Mouse (Mus musculus) kidney, adult 2 months (tissue): ENCODE measurements around the gene Pml. TPM values are rescaled to one million over a fixed set of nuclear protein-coding genes. Genes with fewer than 3 reads are reported as not detected.

Experiments
- DNase-seq: peaks from one replicate; pipeline ENCODE4 v3.0.0; 2021
- H3K27ac ChIP-seq: fragments of 200-500 bp; 2 replicates; pipeline ENCODE4 v1.5.1; 2012; ENCODE audit warnings: low read depth, low read length, control low read depth, inconsistent platforms; ENCODE audit not compliant: insufficient read depth
- H3K27me3 ChIP-seq: fragments of 200-500 bp; replicated peaks from 2 replicates; pipeline ENCODE4 v1.6.1; 2012; ENCODE audit warnings: mild to moderate bottlenecking, moderate library complexity, low read length, inconsistent platforms; ENCODE audit not compliant: control insufficient read depth, insufficient read depth
- H3K36me3 ChIP-seq: fragments of 200-500 bp; 2 replicates; pipeline ENCODE4 v1.6.1; 2012; ENCODE audit warnings: mild to moderate bottlenecking, moderate library complexity, low read length, inconsistent platforms; ENCODE audit not compliant: control insufficient read depth, insufficient read depth
- H3K4me1 ChIP-seq: fragments of 200-500 bp; 2 replicates; pipeline ENCODE4 v1.6.1; 2011; ENCODE audit warnings: low read length; ENCODE audit not compliant: control insufficient read depth, insufficient read depth
- H3K4me3 ChIP-seq: fragments of 200-500 bp; 2 replicates; pipeline ENCODE4 v1.5.1; 2011; ENCODE audit warnings: mild to moderate bottlenecking, low read depth, low read length, control low read depth; ENCODE audit not compliant: insufficient read depth
- CTCF ChIP-seq: fragments of 200-500 bp; conservative IDR thresholded peaks from 2 replicates; pipeline ENCODE4 v1.5.1; 2011; ENCODE audit warnings: low read depth, mild to moderate bottlenecking, control low read depth, low read length, moderate library complexity, mixed read lengths; ENCODE audit not compliant: insufficient read depth, insufficient read length
- POLR2A ChIP-seq: fragments of 200-500 bp; IDR thresholded peaks from one replicate; pipeline ENCODE4 v1.6.1; 2011; ENCODE audit warnings: low read depth, low read length, control low read depth
- WGBS: fragments of 180-500 bp; shearing (Covaris S2); methylation state at CpG from one replicate; pipeline ENCODE4 v1.1.7; 2018; 5-methylcytosine and 5-hydroxymethylcytosine counted together
- polyA plus RNA-seq: library from polyadenylated mRNA; depleted of rRNA; stranded (reverse); fragments of >200 nt; gene quantifications from 2 replicates; pipeline ENCODE4 v1.2.3, GENCODE M21; 2012

Pml gene
- polyA plus RNA-seq, 1 experiment, result 27.6 TPM

DNA sequence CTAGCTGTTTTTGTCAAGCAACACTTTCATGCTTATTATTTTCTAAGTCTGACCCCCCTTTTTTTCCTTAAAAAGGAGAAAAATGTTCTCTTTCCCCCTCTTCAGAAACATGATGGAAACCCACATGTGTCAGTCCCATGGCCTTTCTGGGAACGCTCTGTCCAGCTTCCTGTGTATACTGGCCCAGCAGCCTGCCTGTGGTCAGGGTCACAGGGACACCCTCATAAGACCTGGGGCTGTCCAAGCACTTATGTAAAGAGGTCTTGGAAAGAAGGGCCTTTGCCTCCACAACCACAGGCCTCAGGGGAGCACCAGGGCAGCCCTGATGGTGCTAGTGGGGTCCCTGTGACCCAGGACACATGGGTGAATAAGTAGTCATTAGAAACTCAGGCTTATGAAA lies 39.5 kb upstream of the Pml start:
- Histone ChIP-seq H3K4me1 (no peaks in the 10 kb centered on the region), H3K27me3 (no peaks in the 10 kb centered on the region), H3K4me3 (no peak overlapping the region), H3K36me3 (no peaks in the 10 kb centered on the region), H3K27ac (peak overlapping the region; percentile 70)
- WGBS, result 79% methylated on average over 1 of the region's 1 CpGs
- no peak for TF ChIP-seq CTCF
- no peak for TF ChIP-seq POLR2A
- peak; percentile 63 for DNase-seq

DNA sequence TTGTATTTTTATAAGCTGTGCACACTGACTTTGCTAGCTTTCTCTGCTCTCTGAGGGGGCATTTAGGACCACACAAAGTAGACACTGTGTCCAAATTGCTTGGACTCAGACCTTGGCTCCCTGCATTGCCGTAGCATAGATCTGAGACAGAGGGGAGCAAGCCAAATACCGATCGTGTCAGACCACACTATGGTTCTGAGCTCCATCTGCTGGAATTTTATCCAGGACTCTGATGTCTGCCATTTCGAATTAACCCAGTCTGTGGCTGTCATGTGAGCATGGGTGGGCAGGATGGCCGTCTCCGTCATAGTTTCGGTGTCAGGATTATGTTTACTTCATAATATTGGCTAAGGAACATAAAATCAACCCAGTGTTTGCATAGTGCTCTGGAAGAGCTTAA lies 33.8 kb upstream of the Pml start:
- no peak for TF ChIP-seq CTCF
- no peak for TF ChIP-seq POLR2A
- no peak overlapping the region for H3K4me3 ChIP-seq
- no peak for DNase-seq
- H3K27ac ChIP-seq, result no peak overlapping the region
- H3K4me1 ChIP-seq, result no peaks in the 10 kb centered on the region; the same call in 1 of the 2 replicates
- H3K27me3 ChIP-seq, result no peaks in the 10 kb centered on the region
- WGBS, result 59% methylated on average over 7 of the region's 7 CpGs
- no peaks in the 10 kb centered on the region for H3K36me3 ChIP-seq

- 58% methylated on average over 3 of the region's 3 CpGs for WGBS
- TF ChIP-seq POLR2A, result no peak
- peak; percentile 61 for TF ChIP-seq CTCF
- DNase-seq, result peak; percentile 40
These were observed 32.0 kb upstream of the Pml start for GRCm38 (mm10) chr9:58281597-58281996.

DNA sequence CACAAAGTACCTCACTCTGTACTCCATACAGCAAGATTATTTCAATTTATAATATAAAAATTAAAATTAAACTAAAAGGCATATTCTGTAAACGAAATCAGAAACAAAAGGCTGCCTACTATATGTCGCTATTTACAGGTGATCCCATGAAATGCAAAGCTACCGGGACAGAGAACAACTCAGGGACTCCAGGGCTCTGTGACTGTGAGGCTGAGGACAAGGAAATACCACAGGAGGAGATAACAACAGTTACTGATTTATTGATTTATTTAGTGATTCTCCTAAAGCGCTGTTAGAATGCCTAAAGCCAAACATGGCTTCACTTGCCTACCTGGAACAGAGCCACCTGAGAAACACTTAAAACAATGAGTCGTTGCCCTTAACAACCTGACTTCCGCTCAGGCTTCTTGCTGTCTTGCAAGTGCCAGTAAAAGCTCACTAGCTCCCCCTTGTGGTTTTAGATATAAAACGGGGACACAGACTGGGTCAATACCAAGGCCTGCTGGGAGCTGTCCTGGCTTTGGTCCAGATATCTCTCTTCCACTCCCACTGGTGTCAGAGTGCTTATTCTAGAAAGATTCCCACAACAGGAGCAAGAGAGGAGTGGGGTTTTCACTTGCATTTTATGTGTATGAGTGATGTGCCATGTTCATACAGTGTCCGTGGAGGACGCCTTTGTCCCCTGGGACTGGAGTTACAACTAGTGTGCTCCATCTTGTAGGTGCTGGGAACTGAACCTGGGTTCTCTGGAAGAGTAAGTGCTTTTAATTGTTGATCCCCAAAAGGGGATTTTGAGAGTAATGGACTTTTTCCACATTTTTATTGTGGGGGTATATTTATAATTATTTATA lies 30.9 kb upstream of the Pml start:
- TF ChIP-seq CTCF, result peak; percentile 78
- TF ChIP-seq POLR2A, result no peak
- Histone ChIP-seq H3K4me1 (peaks cover 5% of the 10 kb centered on the region), H3K27me3 (no peaks in the 10 kb centered on the region), H3K36me3 (no peaks in the 10 kb centered on the region), H3K4me3 (no peak overlapping the region), H3K27ac (no peak overlapping the region)
- whole genome bisulfite sequencing, result 34% methylated on average over 9 of the region's 9 CpGs
- peak; percentile 94 for DNase-seq

More at GRCm38 (mm10) chr9:58281597-58281996, 32.0 kb upstream of the Pml start:
- Histone ChIP-seq H3K27ac (no peak overlapping the region), H3K4me3 (no peak overlapping the region), H3K36me3 (no peaks in the 10 kb centered on the region), H3K27me3 (no peaks in the 10 kb centered on the region), H3K4me1 (no peaks in the 10 kb centered on the region; the same call in 1 of the 2 replicates)

DNA sequence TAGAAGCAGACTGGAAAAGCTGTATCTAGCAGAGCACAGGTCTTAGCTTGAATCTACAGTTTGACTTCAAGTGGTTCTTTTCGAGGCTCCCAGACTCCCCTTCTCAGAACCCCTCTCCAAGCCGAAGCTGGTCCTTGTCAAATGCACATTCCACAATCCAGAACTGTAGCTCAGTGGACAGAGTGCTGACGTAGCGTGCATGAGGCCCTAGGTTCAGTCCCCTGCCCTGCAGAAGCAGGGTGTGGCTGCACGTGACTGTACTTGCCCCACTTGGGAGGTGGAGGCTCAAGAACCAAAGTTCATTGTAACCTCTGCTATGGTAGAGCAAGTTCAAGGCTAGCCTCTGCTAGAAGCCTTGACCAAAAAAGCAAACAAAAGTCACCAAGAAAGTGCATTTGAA lies 30.2 kb upstream of the Pml start:
- H3K4me1 ChIP-seq, result peaks cover 10% of the 10 kb centered on the region
- no peaks in the 10 kb centered on the region for H3K27me3 ChIP-seq
- H3K36me3 ChIP-seq, result no peaks in the 10 kb centered on the region
- DNase-seq, result peak; percentile 45
- no peak overlapping the region for H3K4me3 ChIP-seq
- no peak overlapping the region for H3K27ac ChIP-seq
- TF ChIP-seq POLR2A (no peak), CTCF (no peak)
- 61% methylated on average over 5 of the region's 5 CpGs for WGBS

DNA sequence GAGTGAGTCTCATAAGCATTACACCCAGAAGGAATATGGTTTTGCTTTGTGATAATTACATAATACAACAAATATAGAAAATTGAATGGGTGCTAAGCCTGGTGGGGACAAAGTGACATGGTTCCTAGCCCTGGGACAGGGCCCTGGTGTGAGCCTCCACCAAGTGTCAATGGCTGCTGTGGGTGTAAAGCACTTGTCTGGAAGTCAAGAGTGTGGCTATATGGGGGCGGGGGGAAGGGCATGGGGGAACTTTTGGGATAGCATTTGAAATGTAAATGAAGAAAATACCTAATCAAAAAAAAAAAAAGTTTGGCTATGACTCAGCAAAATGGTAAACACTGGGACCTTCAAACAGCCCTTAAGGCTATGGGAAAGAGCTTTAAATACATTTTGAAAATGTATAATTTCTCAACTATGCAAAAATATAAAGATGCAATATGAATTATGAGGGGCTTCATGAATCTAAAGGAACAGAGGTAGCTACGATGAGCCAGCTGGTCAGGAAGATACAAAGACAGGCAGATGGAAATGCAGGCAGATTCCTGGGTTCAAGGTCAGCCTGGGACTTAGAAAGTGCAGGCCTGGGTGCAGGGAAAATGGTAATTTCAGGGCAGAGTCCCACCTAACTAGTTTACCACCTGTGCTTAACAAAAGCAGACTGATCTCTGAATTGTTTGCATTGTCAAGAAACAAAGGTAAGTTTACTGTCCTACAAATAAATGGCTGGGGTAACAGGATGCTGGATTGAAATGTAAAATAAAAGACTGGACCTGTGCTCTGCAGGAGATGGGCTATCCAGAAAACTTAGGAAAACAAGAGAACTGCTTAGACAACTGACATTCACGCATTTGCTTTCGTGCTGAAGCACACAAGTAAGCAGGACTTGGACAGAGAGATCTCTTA lies 29.5 kb upstream of the Pml start:
- 84% methylated on average over 4 of the region's 4 CpGs for WGBS
- peaks cover 10% of the 10 kb centered on the region for H3K4me1 ChIP-seq
- TF ChIP-seq POLR2A (no peak), CTCF (no peak)
- DNase-seq, result no peak
- no peaks in the 10 kb centered on the region for H3K27me3 ChIP-seq
- no peak overlapping the region for H3K27ac ChIP-seq
- no peaks in the 10 kb centered on the region for H3K36me3 ChIP-seq
- no peak overlapping the region for H3K4me3 ChIP-seq

- Histone ChIP-seq H3K4me3 (no peak overlapping the region), H3K27me3 (no peaks in the 10 kb centered on the region), H3K27ac (no peak overlapping the region), H3K36me3 (no peaks in the 10 kb centered on the region), H3K4me1 (peaks cover 10% of the 10 kb centered on the region)
- TF ChIP-seq POLR2A (no peak), CTCF (no peak)
- DNase-seq, result no peak
- 96% methylated on average over 4 of the region's 4 CpGs for WGBS
These were observed 28.7 kb upstream of the Pml start for GRCm38 (mm10) chr9:58278313-58278712.
